Mouse (Mus musculus) small intestine, adult 2 months (tissue): Measurements from ENCODE around the gene 6430531B16Rik.

Experiments
- CTCF ChIP-seq: fragments of 200-500 bp; IDR thresholded peaks from 2 replicates; pipeline ENCODE4 v1.5.1; 2012; ENCODE audit warnings: low read depth, mild to moderate bottlenecking, control low read depth, inconsistent platforms, low read length, moderate library complexity, mixed read lengths; ENCODE audit not compliant: insufficient replicate concordance, insufficient read length; ENCODE audit errors: extremely low read depth
- POLR2A ChIP-seq: fragments of 200-500 bp; IDR thresholded peaks from 2 replicates; pipeline ENCODE4 v1.6.1; 2012; ENCODE audit warnings: low read depth, mild to moderate bottlenecking, control low read depth, inconsistent platforms, low read length, moderate library complexity

- TF ChIP-seq CTCF (no peak), POLR2A (no peak)
Measured at GRCm38 (mm10) chr7:139937810-139938209, 40.7 kb downstream of the 6430531B16Rik start.
